Mouse (Mus musculus): ENCODE results near the gene Taldo1.
A peak's percentile ranks its signal among the peaks of the same experiment; 100 is the strongest.
"Not testable (repeated sequence)": the region's sequence is repeated elsewhere in the genome, so short reads cannot be mapped to it uniquely, and the experiment has no call there.

Taldo1 gene

GRCm38 (mm10) chr7:141440613-141441012 is 48.6 kb downstream of the Taldo1 start:
- DNase-seq, result peak in 1 of 2 experiments; percentile 31

- peak in 1 of 2 experiments; percentile 7 for DNase-seq
Observed at GRCm38 (mm10) chr7:141441460-141441859, 49.5 kb downstream of the Taldo1 start.

- DNase-seq, result no peak
Observed at GRCm38 (mm10) chr7:141442199-141442598, 50.2 kb downstream of the Taldo1 start.

- DNase-seq, result peak in 1 of 2 experiments; percentile 44
Observed at GRCm38 (mm10) chr7:141443081-141443821, 51.3 kb downstream of the Taldo1 start.

- peak; percentile 59 to 61 for DNase-seq
Observed at GRCm38 (mm10) chr7:141443828-141444237, 51.8 kb downstream of the Taldo1 start, which contains the start of gene Pidd1. TSS of gene Pidd1 (minus strand) at chr7:141444025.

- not testable (repeated sequence) for DNase-seq
Observed at GRCm38 (mm10) chr7:141446374-141446773, 54.4 kb downstream of the Taldo1 start.

- peak; percentile 87 to 91 for DNase-seq
Observed at GRCm38 (mm10) chr7:141447110-141447991, 55.4 kb downstream of the Taldo1 start, which contains the start of gene Rplp2. TSS of gene Rplp2 (plus strand) at chr7:141447370.

GRCm38 (mm10) chr7:141451928-141452327 is 59.9 kb downstream of the Taldo1 start:
- DNase-seq, result no peak
